Mouse (Mus musculus): ENCODE data around the gene Olfr659. TPM values are rescaled to one million over a fixed set of nuclear protein-coding genes. Genes with fewer than 3 reads are reported as not detected.

The Olfr659 gene
- total RNA-seq (2022) = not detected

- DNase-seq (ENCODE audit: low spot score in 2 of 2) = no peak
These were observed at the start of gene Olfr659 for GRCm38 (mm10) chr7:104666453-104666852. TSS of gene Olfr659 (plus strand) at chr7:104666753.

GRCm38 (mm10) chr7:104624494-104624893 lies 42.1 kb upstream of the Olfr659 start, which contains the start of gene Olfr657:
TSS of gene Olfr657 (plus strand) at chr7:104624794.
- no peak for DNase-seq (ENCODE audit: low spot score in 2 of 2)

- no peak for DNase-seq (ENCODE audit: low spot score in 2 of 2)
These were observed 19.6 kb upstream of the Olfr659 start, which contains the start of gene Olfr658 for GRCm38 (mm10) chr7:104646841-104647482. TSS of gene Olfr658 (minus strand) at chr7:104647305.

GRCm38 (mm10) chr7:104686201-104686600 lies 19.6 kb downstream of the Olfr659 start, which contains the start of gene Olfr661:
TSS of gene Olfr661 (plus strand) at chr7:104686501.
- DNase-seq (ENCODE audit: low spot score in 2 of 2) = no peak

Other genes starting within 250 kb of the Olfr659 start
- under 1 TPM; 0.53 to 0.96 (median 0.82) TPM for gene Trim30a, start 201.6 kb upstream of the Olfr659 start, total RNA-seq (2022)
- under 1 TPM; 0.24 to 0.43 (median 0.39) TPM for gene Trim30d, start 158.9 kb upstream of the Olfr659 start, total RNA-seq (2022)
- not detected for gene Olfr651, start 116.6 kb upstream of the Olfr659 start, total RNA-seq (2022)
- gene Olfr652, start 105.9 kb upstream of the Olfr659 start, total RNA-seq (2022) = not detected
- gene Olfr653, start 89.4 kb upstream of the Olfr659 start, total RNA-seq (2022) = not detected
- not detected for gene Olfr654, start 79.7 kb upstream of the Olfr659 start, total RNA-seq (2022)
- gene Olfr655, start 65.0 kb upstream of the Olfr659 start, total RNA-seq (2022) = not detected
- gene Olfr656, start 52.8 kb upstream of the Olfr659 start, total RNA-seq (2022) = not detected
- gene Olfr657, start 42.0 kb upstream of the Olfr659 start, total RNA-seq (2022) = not detected
- gene Olfr658, start 19.4 kb upstream of the Olfr659 start, total RNA-seq (2022) = not detected
- gene Olfr661, start 19.7 kb downstream of the Olfr659 start, total RNA-seq (2022) = not detected
- gene Usp17le, start 110.7 kb downstream of the Olfr659 start, total RNA-seq (2022) = not detected
- not detected for gene Usp17lb, start 175.8 kb downstream of the Olfr659 start, total RNA-seq (2022)
- not detected for gene Usp17la, start 190.3 kb downstream of the Olfr659 start, total RNA-seq (2022)
- gene Olfr665, start 211.3 kb downstream of the Olfr659 start, total RNA-seq (2022) = not detected
- not detected for gene Olfr666, start 229.2 kb downstream of the Olfr659 start, total RNA-seq (2022)